In the genomic region with DNA sequence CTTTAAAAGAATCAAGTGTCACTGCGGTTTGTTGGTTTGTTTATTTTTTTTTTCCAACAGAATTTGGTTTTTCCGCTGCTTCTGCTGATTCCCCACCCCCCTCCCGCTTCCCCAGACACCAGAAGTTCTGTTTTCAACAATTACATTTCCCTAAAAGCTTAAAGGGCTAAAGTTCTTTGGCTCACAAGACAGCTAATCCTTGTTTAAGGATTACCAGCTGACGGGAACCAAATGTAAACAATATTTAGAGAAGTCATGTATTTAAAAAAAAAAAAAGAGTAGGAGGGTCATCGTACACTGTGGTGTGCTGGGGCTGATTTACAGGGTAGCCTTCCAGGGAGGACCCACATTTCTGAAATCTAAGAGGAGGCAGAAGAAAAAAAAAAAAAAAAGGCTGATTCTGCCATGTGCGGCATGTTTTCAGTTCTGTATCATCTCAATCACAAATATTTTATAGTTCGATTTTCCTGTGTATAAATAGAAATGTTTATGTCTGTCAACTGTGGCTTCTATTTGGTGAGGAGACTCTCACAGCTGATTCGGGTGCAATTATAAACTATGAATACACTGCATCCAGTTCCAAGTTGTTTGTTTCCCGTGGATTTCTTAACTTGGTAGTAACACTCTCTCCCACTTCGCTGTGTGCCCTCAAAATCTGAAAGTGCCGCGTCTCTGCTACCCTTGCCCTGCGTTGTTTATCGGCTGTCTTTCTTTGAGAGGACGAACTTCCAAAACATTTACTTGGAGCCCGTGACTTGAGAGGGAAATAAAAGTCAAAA, we compare ENCODE assay signal across 23 mouse cellular contexts.
A peak's percentile ranks its signal among the peaks of the same experiment; 100 is the strongest.
DNase-seq lines count a peak whose midpoint lies in the region; ATAC-seq and TF ChIP-seq lines count a peak whose summit lies in the region.
"Had no signal": no experiment of that assay in that cellular context is flagged by ENCODE, and none has a peak within 500 bp of the region (broad histone marks: within the 10 kb centered on the region; RNA-seq: fewer than 3 reads in every experiment).

No protein-coding gene starts in this region.

- H3K9me3 ChIP-seq in kidney, embryonic 16.5 days (ENCODE audit: low read length), result no peaks in the 10 kb centered on the region
- H3K9me3 ChIP-seq in intestine, embryonic 14.5 days (ENCODE audit: control insufficient read depth, low read length), result no peaks in the 10 kb centered on the region
- H3K9me3 ChIP-seq in hindbrain, postnatal 0 days (ENCODE audit: low read length), result no peaks in the 10 kb centered on the region
- H3K9me3 ChIP-seq: heart, embryonic 13.5 days; liver, embryonic 13.5 days; neural tube, embryonic 15.5 days had no signal

- H3K4me3 ChIP-seq in kidney, embryonic 16.5 days (ENCODE audit: low read length), result no peak overlapping the region
- no peak overlapping the region for H3K4me3 ChIP-seq in intestine, embryonic 14.5 days (ENCODE audit: low read depth, low read length)
- no peak overlapping the region for H3K4me3 ChIP-seq in hindbrain, postnatal 0 days (ENCODE audit: low read length)
- H3K4me3 ChIP-seq: forebrain, embryonic 10.5 days; heart, embryonic 13.5 days; left cerebral cortex, adult 2 months; liver, embryonic 13.5 days; neural tube, embryonic 15.5 days had no signal

- H3K36me3 ChIP-seq in kidney, embryonic 16.5 days (ENCODE audit: insufficient read depth, low read length), result no peaks in the 10 kb centered on the region
- no peaks in the 10 kb centered on the region for H3K36me3 ChIP-seq in intestine, embryonic 14.5 days (ENCODE audit: control insufficient read depth, insufficient read depth, low read length)
- H3K36me3 ChIP-seq in hindbrain, postnatal 0 days (ENCODE audit: insufficient read depth, low read length), result no peaks in the 10 kb centered on the region
- H3K36me3 ChIP-seq: forebrain, embryonic 10.5 days; heart, embryonic 13.5 days; liver, embryonic 13.5 days; neural tube, embryonic 15.5 days had no signal

- no peak for DNase-seq in kidney, postnatal 10 days
- DNase-seq in lung, postnatal 36 days, result peak; percentile 11
- no peak for DNase-seq in lung, postnatal 25 days (ENCODE audit: low spot score)
- no peak for DNase-seq in intestine, embryonic 14.5 days (ENCODE audit: low spot score)
- DNase-seq in hindbrain, postnatal 0 days (ENCODE audit: low spot score), result no peak
- DNase-seq in cerebellum, adult 9-11 months, result no peak
- DNase-seq: adrenal gland, adult 2 months; cerebellum, adult 11-12 months; cerebellum, postnatal 14 days; gastrocnemius, postnatal 10 days; heart, adult 18-20 months; heart, postnatal 14 days; liver, embryonic 13.5 days; right cerebral cortex, adult 18-20 months; right cerebral cortex, postnatal 4 days had no signal

- no peak for ATAC-seq in kidney, embryonic 16.5 days (ENCODE audit: low FRiP score, low TSS enrichment)
- no peak for ATAC-seq in intestine, embryonic 14.5 days (replicated peaks; ENCODE audit: low FRiP score, low TSS enrichment, low read depth)
- ATAC-seq in hindbrain, postnatal 0 days, result no peak
- ATAC-seq: forebrain, embryonic 16.5 days; midbrain, embryonic 16.5 days had no signal

- TF ChIP-seq CTCF in hindbrain, postnatal 0 days (IDR thresholded peaks at IDR 0.05; ENCODE audit: low read depth), result no peak

- 59% methylated on average over 16 of the region's 16 CpGs for WGBS in kidney, embryonic 16.5 days
- WGBS in intestine, embryonic 14.5 days, result 43% methylated on average over 16 of the region's 16 CpGs
- WGBS in hindbrain, postnatal 0 days, result 86% methylated on average over 16 of the region's 16 CpGs

- no peak overlapping the region for H3K27ac ChIP-seq in kidney, embryonic 16.5 days (ENCODE audit: low read length)
- H3K27ac ChIP-seq in intestine, embryonic 14.5 days (ENCODE audit: low read depth), result no peak overlapping the region
- no peak overlapping the region for H3K27ac ChIP-seq in hindbrain, postnatal 0 days
- H3K27ac ChIP-seq: forebrain, embryonic 10.5 days; heart, embryonic 13.5 days; left cerebral cortex, adult 2 months; liver, embryonic 13.5 days; macrophage; neural tube, embryonic 15.5 days had no signal

- H3K9ac ChIP-seq in kidney, embryonic 16.5 days (replicated peaks; ENCODE audit: low read length), result 0 out of 2 replicates have a peak overlapping the region, but pooled peaks have one; percentile 12
- H3K9ac ChIP-seq in intestine, embryonic 14.5 days (ENCODE audit: low read length), result no peak overlapping the region
- no peak overlapping the region for H3K9ac ChIP-seq in hindbrain, postnatal 0 days (replicated peaks; ENCODE audit: low read length)
- H3K9ac ChIP-seq: heart, embryonic 13.5 days; liver, embryonic 13.5 days; neural tube, embryonic 15.5 days had no signal

- H3K4me2 ChIP-seq in kidney, embryonic 16.5 days (replicated peaks; ENCODE audit: low read depth, low read length), result no peak overlapping the region
- H3K4me2 ChIP-seq in intestine, embryonic 14.5 days (ENCODE audit: low read length), result peak overlapping the region; percentile 33
- H3K4me2 ChIP-seq in hindbrain, postnatal 0 days (ENCODE audit: low read depth, low read length), result no peak overlapping the region
- H3K4me2 ChIP-seq: heart, embryonic 13.5 days; liver, embryonic 13.5 days; neural tube, embryonic 15.5 days had no signal

- no peaks in the 10 kb centered on the region for H3K4me1 ChIP-seq in kidney, embryonic 16.5 days (ENCODE audit: insufficient read depth, low read length)
- peaks cover 10% of the 10 kb centered on the region for H3K4me1 ChIP-seq in intestine, embryonic 14.5 days (replicated peaks; ENCODE audit: control insufficient read depth, insufficient read depth, low read length)
- no peaks in the 10 kb centered on the region for H3K4me1 ChIP-seq in hindbrain, postnatal 0 days (ENCODE audit: insufficient read depth, low read length)
- H3K4me1 ChIP-seq: forebrain, embryonic 10.5 days; heart, embryonic 13.5 days; liver, embryonic 13.5 days; neural tube, embryonic 15.5 days had no signal

- no peaks in the 10 kb centered on the region for H3K27me3 ChIP-seq in kidney, embryonic 16.5 days (ENCODE audit: insufficient read depth, low read length)
- no peaks in the 10 kb centered on the region for H3K27me3 ChIP-seq in intestine, embryonic 14.5 days (replicated peaks; ENCODE audit: control insufficient read depth, insufficient read depth, low read length)
- no peaks in the 10 kb centered on the region for H3K27me3 ChIP-seq in hindbrain, postnatal 0 days (ENCODE audit: insufficient read depth, low read length)
- H3K27me3 ChIP-seq: heart, embryonic 13.5 days; liver, embryonic 13.5 days; neural tube, embryonic 15.5 days had no signal
